Mouse (Mus musculus) midbrain, embryonic 10.5 days (tissue): ENCODE measurements around the gene Hoxd8. TPM values are rescaled to one million over a fixed set of nuclear protein-coding genes. Genes with fewer than 3 reads are reported as not detected.

Experiments
- DNase-seq: peaks from one replicate; pipeline ENCODE4 v3.0.0-alpha.2; 2017; ENCODE audit warnings: low spot score
- H3K27ac ChIP-seq: fragments of 300-500 bp; sonication (generic); replicated peaks from 2 replicates; pipeline ENCODE4 v1.5.1; 2016; ENCODE audit warnings: mild to moderate bottlenecking
- H3K27me3 ChIP-seq: fragments of 300-500 bp; sonication (generic); 2 replicates; pipeline ENCODE4 v1.6.1; 2016; ENCODE audit warnings: low read depth, mild to moderate bottlenecking; ENCODE audit not compliant: poor library complexity, severe bottlenecking
- H3K36me3 ChIP-seq: fragments of 300-500 bp; sonication (generic); 2 replicates; pipeline ENCODE4 v1.6.1; 2016; ENCODE audit warnings: mild to moderate bottlenecking, moderate library complexity
- H3K4me1 ChIP-seq: fragments of 300-500 bp; sonication (generic); 2 replicates; pipeline ENCODE4 v1.6.1; 2016
- H3K4me3 ChIP-seq: fragments of 300-500 bp; sonication (generic); 2 replicates; pipeline ENCODE4 v1.5.1; 2016; ENCODE audit warnings: mild to moderate bottlenecking, moderate library complexity
- H3K9me3 ChIP-seq: fragments of 300-500 bp; sonication (generic); replicated peaks from 2 replicates; pipeline ENCODE4 v1.6.1; 2016; ENCODE audit warnings: mild to moderate bottlenecking
- WGBS: fragments of 180-500 bp; shearing (Covaris S2); methylation state at CpG from one replicate; pipeline ENCODE4 v1.1.7; 2016; 5-methylcytosine and 5-hydroxymethylcytosine counted together
- polyA plus RNA-seq: library from polyadenylated mRNA; unstranded; fragments of >200 nt; fragmentation: Nextera tagmentation; extraction: Ambion mirVana; gene quantifications from 2 replicates; pipeline ENCODE4 v1.2.1, GENCODE M21; 2016

Gene Hoxd8
- polyA plus RNA-seq, 1 experiment from 2014 or later, result not detected

GRCm38 (mm10) chr2:74673835-74674425 lies 30.5 kb upstream of the Hoxd8 start:
- H3K9me3 ChIP-seq, result no peaks in the 10 kb centered on the region
- H3K27me3 ChIP-seq, result peaks cover 100% of the 10 kb centered on the region
- H3K4me1 ChIP-seq, result peaks cover 11% of the 10 kb centered on the region; the same call in 1 of the 2 replicates
- no peaks in the 10 kb centered on the region for H3K36me3 ChIP-seq
- H3K4me3 ChIP-seq, result no peak overlapping the region
- no peak overlapping the region for H3K27ac ChIP-seq
- DNase-seq, result no peak
- WGBS, result 2% methylated on average over 24 of the region's 24 CpGs

- 2% methylated on average over 47 of the region's 47 CpGs for WGBS
- Histone ChIP-seq H3K27ac (no peak within 1 kb of the TSS), H3K27me3 (peaks cover 100% of the 10 kb centered on the region), H3K4me3 (no peak within 1 kb of the TSS), H3K9me3 (no peaks in the 10 kb centered on the region), H3K4me1 (peaks cover 11% of the 10 kb centered on the region; the same call in 1 of the 2 replicates), H3K36me3 (no peaks in the 10 kb centered on the region)
- peak; percentile 54 for DNase-seq
These were observed 29.3 kb upstream of the Hoxd8 start, which contains the start of gene Hoxd12 for GRCm38 (mm10) chr2:74674881-74675665. TSS of gene Hoxd12 (plus strand) at chr2:74675013.

- peak; percentile 46 for DNase-seq
- Histone ChIP-seq H3K27ac (no peak overlapping the region), H3K4me3 (no peak overlapping the region), H3K9me3 (no peaks in the 10 kb centered on the region), H3K4me1 (peaks cover 11% of the 10 kb centered on the region; the same call in 1 of the 2 replicates), H3K27me3 (peaks cover 100% of the 10 kb centered on the region), H3K36me3 (no peaks in the 10 kb centered on the region)
- WGBS, result 4% methylated on average over 24 of the region's 24 CpGs
These were observed 28.6 kb upstream of the Hoxd8 start for GRCm38 (mm10) chr2:74675666-74676282.

GRCm38 (mm10) chr2:74676376-74677052 lies 27.9 kb upstream of the Hoxd8 start:
- Histone ChIP-seq H3K36me3 (no peaks in the 10 kb centered on the region), H3K27me3 (peaks cover 100% of the 10 kb centered on the region), H3K4me3 (no peak overlapping the region), H3K27ac (no peak overlapping the region), H3K4me1 (peaks cover 11% of the 10 kb centered on the region; the same call in 1 of the 2 replicates), H3K9me3 (no peaks in the 10 kb centered on the region)
- peak; percentile 35 for DNase-seq
- 1% methylated on average over 9 of the region's 9 CpGs for WGBS

DNA sequence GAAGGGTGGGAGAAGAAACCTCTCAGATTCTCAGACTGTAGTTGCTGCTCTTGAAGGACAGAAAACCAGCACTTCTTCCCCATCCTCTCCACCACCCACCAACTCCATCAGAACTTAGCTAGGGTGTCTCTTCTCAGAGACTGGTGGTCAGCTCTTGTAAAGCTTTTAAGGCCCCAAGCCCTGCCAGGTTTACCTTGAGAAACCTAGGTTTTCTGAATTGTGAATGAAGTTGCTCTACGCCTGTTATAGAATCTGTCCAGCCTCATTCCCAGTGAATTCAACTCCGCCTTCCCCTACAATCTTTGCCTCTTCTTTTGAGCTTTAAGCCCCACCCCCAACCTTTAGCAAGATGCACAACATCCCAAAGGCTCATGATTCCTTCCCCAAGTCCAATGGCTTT lies 27.3 kb upstream of the Hoxd8 start:
- Histone ChIP-seq H3K27me3 (peaks cover 100% of the 10 kb centered on the region), H3K36me3 (no peaks in the 10 kb centered on the region), H3K4me3 (no peak overlapping the region), H3K9me3 (no peaks in the 10 kb centered on the region), H3K4me1 (peaks cover 16% of the 10 kb centered on the region), H3K27ac (no peak overlapping the region)
- WGBS, result 9% methylated on average over 2 of the region's 2 CpGs
- DNase-seq, result peak; percentile 21

- Histone ChIP-seq H3K9me3 (no peaks in the 10 kb centered on the region), H3K36me3 (no peaks in the 10 kb centered on the region), H3K27ac (no peak within 1 kb of the TSS), H3K4me1 (peaks cover 15% of the 10 kb centered on the region), H3K27me3 (peaks cover 100% of the 10 kb centered on the region), H3K4me3 (no peak within 1 kb of the TSS)
- 2% methylated on average over 15 of the region's 15 CpGs for WGBS
- peak; percentile 50 for DNase-seq
These were observed 25.4 kb upstream of the Hoxd8 start, which contains the start of gene Hoxd11 for GRCm38 (mm10) chr2:74678891-74679595. TSS of gene Hoxd11 (plus strand) at chr2:74679557.

- Histone ChIP-seq H3K27ac (no peak overlapping the region), H3K9me3 (no peaks in the 10 kb centered on the region), H3K4me3 (no peak overlapping the region), H3K27me3 (peaks cover 100% of the 10 kb centered on the region), H3K36me3 (no peaks in the 10 kb centered on the region), H3K4me1 (peaks cover 14% of the 10 kb centered on the region)
- DNase-seq, result peak; percentile 56
- WGBS, result 1% methylated on average over 26 of the region's 26 CpGs
These were observed 24.8 kb upstream of the Hoxd8 start for GRCm38 (mm10) chr2:74679596-74679971.

- Histone ChIP-seq H3K4me3 (no peak overlapping the region), H3K36me3 (no peaks in the 10 kb centered on the region), H3K9me3 (no peaks in the 10 kb centered on the region), H3K27ac (no peak overlapping the region), H3K4me1 (peaks cover 14% of the 10 kb centered on the region), H3K27me3 (peaks cover 100% of the 10 kb centered on the region)
- under 1% methylated on average over 23 of the region's 23 CpGs for WGBS
- DNase-seq, result no peak
These were observed 24.4 kb upstream of the Hoxd8 start for GRCm38 (mm10) chr2:74679980-74680379.

GRCm38 (mm10) chr2:74680561-74681398 lies 23.6 kb upstream of the Hoxd8 start:
- WGBS, result under 1% methylated on average over 21 of the region's 21 CpGs
- no peaks in the 10 kb centered on the region for H3K9me3 ChIP-seq
- no peaks in the 10 kb centered on the region for H3K36me3 ChIP-seq
- DNase-seq, result peak; percentile 39
- H3K4me1 ChIP-seq, result peaks cover 14% of the 10 kb centered on the region
- H3K4me3 ChIP-seq, result no peak overlapping the region
- no peak overlapping the region for H3K27ac ChIP-seq
- H3K27me3 ChIP-seq, result peaks cover 100% of the 10 kb centered on the region

- H3K27me3 ChIP-seq, result peaks cover 100% of the 10 kb centered on the region
- H3K9me3 ChIP-seq, result no peaks in the 10 kb centered on the region
- DNase-seq, result peak; percentile 56
- peak overlapping the region; percentile 23 for H3K4me3 ChIP-seq
- no peak overlapping the region for H3K27ac ChIP-seq
- peaks cover 14% of the 10 kb centered on the region for H3K4me1 ChIP-seq
- H3K36me3 ChIP-seq, result no peaks in the 10 kb centered on the region
- under 1% methylated on average over 75 of the region's 78 CpGs for WGBS
These were observed 22.6 kb upstream of the Hoxd8 start for GRCm38 (mm10) chr2:74681594-74682531.
